Mouse (Mus musculus) layer of hippocampus, adult 2 months (tissue): ENCODE data around the gene Saa3. TPM values are rescaled to one million over a fixed set of nuclear protein-coding genes. Genes with fewer than 3 reads are reported as not detected.
"Not testable (repeated sequence)": the region's sequence is repeated elsewhere in the genome, so short reads cannot be mapped to it uniquely, and the experiment has no call there.

ENCODE experiments used
- DNase-seq, 2 experiments: peaks; one replicate each; pipeline ENCODE4 v3.0.0; 2022; ENCODE audit warnings: low spot score in 2 of 2
- H3K27ac ChIP-seq: fragments of 200-600 bp; 2 replicates; pipeline ENCODE4 v1.8.1; 2022
- H3K4me3 ChIP-seq: fragments of 200-600 bp; 2 replicates; pipeline ENCODE4 v1.8.1; 2022; ENCODE audit warnings: mild to moderate bottlenecking
- CTCF ChIP-seq: fragments of 200-600 bp; conservative IDR thresholded peaks from 2 replicates; pipeline ENCODE4 v1.8.1; 2022; ENCODE audit warnings: antibody characterized with exemption, mild to moderate bottlenecking, moderate library complexity
- long read RNA-seq, 2 experiments: library from polyadenylated mRNA; stranded (forward); transcript quantifications; one replicate each; pipeline ENCODE4 v2.0.0; 2021; ENCODE audit warnings: borderline mapping rate in 2 of 2
- total RNA-seq, 2 experiments: library from RNA; stranded (reverse); gene quantifications; 2 replicates each; pipeline ENCODE4 v1.2.3; 2021

The Saa3 gene
- not detected for total RNA-seq
- long read RNA-seq, experiment 1, result 0 reads
- long read RNA-seq, experiment 2, result 0 reads

DNA sequence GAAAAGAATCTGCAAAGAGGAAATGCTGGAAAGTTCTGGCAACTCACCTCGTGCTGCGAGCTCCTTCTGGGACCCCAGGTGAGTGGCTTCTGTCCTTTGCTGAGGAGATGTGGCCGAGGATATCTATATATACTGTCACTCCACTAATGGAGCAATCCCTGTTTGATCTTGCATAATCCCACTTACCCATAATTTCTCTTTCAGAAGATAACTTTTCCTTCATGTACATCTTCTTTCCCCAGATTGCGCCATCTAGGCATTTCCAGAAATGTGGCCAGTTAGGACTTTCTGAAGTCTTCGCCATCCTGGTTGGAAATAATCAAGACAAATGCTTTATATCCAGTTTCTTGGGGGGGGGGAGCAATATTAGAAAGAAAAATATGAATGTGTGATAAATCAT is at the start of gene Saa3:
Saa3 (minus strand) TSS at position 101 of the 400 bp plus-strand sequence.
- no peak for DNase-seq
- no peak within 1 kb of the TSS for H3K4me3 ChIP-seq
- no peak for TF ChIP-seq CTCF
- no peak within 1 kb of the TSS for H3K27ac ChIP-seq

DNA sequence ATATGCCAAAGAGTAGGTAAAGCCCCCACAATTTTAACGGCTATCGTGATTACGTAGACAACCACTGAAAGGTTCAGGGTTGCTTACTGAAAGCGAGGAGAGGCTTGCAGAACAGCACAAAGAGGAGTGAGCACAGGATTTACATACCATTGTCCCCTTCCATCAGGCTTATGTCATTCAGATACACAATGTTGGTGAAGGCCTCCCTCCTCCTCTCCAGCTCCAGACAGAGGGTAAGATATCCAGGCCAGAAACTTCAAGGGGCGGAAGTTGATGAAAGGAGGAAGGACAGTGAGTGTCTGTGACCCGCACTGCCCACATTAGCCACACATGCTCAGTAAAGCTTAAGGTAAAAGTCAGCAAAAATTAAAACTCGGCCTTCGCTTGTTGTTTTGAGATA is 49.2 kb upstream of the Saa3 start:
- no peak overlapping the region for H3K4me3 ChIP-seq
- H3K27ac ChIP-seq, result no peak overlapping the region
- DNase-seq, result no peak
- no peak for TF ChIP-seq CTCF

DNA sequence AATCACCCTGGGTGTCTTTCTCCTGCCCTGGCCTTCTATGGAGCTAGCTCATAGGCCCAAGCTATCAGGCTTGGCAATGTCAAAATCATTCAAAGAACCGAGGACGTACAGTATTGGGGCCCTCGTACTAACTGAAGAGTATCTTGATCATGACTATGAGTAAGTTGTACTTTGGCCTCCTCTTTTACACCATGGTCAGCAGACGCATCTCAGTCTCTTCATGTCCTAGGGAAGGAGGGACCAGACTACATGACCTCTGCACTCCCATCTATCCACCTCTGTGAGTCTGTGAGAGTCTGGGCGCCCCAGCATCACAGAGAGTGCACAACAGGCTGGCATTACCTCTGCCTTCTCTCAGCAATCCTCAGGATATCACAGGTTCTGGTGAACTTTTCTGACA is 47.1 kb upstream of the Saa3 start:
- DNase-seq, result no peak
- no peak for TF ChIP-seq CTCF
- no peak overlapping the region for H3K4me3 ChIP-seq
- no peak overlapping the region for H3K27ac ChIP-seq

DNA sequence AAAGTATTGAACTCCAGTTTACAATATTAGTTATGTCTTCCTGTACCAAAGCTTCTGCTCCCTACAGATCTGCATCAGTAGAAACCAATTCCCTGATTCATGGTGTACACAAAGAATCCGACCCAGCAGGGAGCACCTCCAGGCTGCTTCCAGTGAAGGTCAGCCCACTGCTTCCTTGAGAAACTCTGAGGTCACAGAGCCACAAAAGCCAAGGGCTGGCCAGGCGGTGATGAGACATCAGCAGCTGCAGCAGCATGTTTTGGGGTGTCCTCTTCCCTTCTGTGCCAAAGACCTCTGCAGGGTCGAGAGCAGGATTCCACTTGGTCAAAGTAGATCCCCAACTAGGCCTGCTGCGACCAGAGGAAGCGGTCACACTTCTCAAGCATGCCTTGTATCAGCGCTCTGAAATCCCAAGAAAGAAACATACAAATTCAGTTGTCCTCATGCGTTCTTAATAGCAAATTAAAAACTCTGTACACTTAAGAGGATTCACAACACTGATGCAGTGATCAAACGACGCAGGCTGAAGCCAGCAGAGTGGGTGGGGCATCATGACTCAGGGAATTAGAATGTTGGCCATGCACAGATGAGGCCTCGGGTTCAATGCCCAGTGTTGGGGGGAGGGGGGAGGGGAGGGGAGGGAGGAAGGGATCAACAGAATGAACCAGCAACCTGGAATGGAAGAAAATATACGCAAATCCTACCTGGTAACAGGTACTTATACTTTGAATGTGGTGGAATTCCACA is 45.7 kb upstream of the Saa3 start:
- TF ChIP-seq CTCF, result no peak
- H3K4me3 ChIP-seq, result no peak overlapping the region
- no peak for DNase-seq
- no peak overlapping the region for H3K27ac ChIP-seq

DNA sequence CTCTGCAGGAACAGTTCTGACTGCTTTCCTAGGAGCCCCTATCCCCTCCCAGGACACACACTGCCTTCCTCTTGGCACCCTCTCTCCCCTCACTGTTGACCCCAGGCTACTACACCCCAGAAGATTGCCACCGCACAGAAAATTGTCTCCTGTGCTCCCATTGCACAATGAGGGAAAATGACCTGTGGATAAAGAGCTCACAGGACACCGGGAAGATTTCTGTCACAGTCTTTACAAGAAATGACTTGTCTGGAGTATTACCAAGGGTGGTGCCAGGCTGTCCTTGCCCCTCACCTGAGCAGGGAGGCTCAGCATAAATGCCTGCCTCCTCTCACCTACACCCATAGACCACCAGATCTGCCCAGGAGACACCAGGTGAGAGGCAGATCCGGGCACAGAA is 36.0 kb upstream of the Saa3 start, which contains the start of gene Saa2:
Saa2 (plus strand) TSS at position 301 of the 400 bp plus-strand sequence.
- Histone ChIP-seq H3K27ac (no peak within 1 kb of the TSS), H3K4me3 (no peak within 1 kb of the TSS)
- no peak for TF ChIP-seq CTCF
- no peak for DNase-seq

DNA sequence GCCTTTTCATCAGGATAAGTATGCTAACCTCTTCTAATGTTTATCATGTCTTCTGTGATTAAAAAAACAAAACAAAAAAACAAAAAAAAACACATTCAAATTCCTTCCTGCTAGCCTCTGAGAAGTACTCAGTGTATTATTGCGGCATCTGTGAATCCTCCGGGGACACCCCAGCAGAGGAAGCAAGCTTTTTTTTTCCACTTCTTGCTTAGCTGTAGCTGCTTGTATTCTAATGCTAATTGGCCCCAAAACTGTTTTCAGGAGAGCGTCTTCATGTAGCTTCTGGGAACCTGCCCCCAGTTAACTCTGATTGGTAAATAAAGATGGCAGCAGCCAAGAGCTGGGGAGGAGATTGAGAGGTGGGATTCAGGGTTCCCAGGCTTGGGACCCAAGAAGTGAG is 33.0 kb upstream of the Saa3 start:
- TF ChIP-seq CTCF, result no peak
- H3K4me3 ChIP-seq, result no peak overlapping the region
- DNase-seq, result no peak

DNA sequence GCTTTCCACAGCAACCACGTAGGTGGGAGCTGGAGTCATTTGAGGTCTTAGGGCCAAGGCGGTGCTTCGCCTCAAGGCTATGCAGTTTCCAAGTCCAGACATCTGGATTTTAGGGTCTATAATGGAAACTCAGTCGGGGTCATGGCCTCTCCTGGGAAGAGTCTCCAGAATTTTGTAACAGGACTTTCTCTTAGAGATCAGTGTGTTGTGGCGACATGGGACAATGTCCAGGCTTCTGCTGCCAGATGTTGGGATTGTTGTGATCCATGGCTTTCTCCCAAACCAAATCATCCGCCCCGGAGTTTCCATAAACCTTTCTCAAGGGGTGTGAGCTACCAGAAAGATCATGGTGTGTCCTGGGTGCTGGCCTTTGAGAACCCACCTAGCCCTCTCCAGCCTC is 30.9 kb upstream of the Saa3 start:
- DNase-seq, result no peak
- TF ChIP-seq CTCF, result no peak
- no peak overlapping the region for H3K4me3 ChIP-seq
- no peak overlapping the region for H3K27ac ChIP-seq

More for the DNA sequence above, 33.0 kb upstream of the Saa3 start:
- H3K27ac ChIP-seq, result no peak overlapping the region

DNA sequence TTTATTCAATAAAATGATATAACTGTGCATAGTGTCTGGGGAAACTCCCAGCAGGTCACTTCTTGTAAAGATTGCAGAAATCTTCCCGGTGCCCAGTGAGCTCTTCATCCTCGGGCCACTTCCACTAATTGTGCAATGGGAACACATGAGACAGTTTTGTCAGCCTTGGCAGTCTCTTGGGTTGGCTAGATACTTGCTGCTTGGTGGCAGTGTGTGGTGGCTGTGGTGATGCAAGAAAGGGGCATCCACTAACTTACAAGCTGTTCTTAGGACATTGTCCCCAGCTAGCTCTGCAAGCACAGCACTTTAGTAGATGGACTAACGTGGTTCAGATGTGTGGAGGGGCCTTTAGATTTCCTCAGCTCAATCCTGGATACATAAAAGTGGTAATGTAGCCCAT is 30.3 kb upstream of the Saa3 start:
- DNase-seq, result no peak
- H3K4me3 ChIP-seq, result no peak overlapping the region
- H3K27ac ChIP-seq, result no peak overlapping the region
- no peak for TF ChIP-seq CTCF

DNA sequence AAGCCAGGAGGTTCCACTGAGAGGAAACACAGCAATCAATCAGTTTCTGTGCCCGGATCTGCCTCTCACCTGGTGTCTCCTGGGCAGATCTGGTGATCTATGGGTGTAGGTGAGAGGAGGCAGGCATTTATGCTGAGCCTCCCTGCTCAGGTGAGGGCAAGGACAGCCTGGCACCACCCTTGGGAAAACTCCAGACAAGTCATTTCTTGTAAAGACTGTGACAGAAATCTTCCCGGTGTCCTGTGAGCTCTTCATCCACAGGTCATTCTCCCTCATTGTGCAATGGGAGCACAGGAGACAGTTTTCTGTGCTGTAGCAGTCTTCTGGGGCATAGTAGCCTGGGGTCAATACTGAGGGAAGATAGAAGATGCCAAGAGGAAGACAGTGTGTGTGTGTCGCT is 27.4 kb upstream of the Saa3 start, which contains the start of gene Saa1:
Saa1 (minus strand) TSS at position 101 of the 400 bp plus-strand sequence.
- DNase-seq, H3K27ac ChIP-seq, H3K4me3 ChIP-seq: not testable (repeated sequence)

DNA sequence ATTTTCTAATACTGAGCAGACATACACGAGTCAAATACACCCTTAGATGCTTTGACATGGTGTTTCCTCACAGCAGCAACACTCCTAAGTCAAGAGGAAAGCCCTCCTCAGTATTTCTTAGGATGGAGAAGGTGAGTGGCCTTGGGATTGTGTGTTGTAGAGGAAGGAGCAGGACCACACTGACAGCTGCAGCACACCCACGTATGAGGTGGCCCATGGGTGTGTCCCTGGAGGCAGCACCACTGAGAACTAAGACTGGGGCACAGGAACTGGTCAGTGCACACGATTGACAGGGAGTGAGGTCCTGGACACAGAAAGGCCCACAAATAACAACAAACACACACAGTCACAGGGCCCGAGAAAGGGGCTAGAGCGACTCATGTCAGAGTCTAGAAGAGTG is 24.5 kb upstream of the Saa3 start:
- H3K4me3 ChIP-seq, DNase-seq, H3K27ac ChIP-seq: not testable (repeated sequence)

DNA sequence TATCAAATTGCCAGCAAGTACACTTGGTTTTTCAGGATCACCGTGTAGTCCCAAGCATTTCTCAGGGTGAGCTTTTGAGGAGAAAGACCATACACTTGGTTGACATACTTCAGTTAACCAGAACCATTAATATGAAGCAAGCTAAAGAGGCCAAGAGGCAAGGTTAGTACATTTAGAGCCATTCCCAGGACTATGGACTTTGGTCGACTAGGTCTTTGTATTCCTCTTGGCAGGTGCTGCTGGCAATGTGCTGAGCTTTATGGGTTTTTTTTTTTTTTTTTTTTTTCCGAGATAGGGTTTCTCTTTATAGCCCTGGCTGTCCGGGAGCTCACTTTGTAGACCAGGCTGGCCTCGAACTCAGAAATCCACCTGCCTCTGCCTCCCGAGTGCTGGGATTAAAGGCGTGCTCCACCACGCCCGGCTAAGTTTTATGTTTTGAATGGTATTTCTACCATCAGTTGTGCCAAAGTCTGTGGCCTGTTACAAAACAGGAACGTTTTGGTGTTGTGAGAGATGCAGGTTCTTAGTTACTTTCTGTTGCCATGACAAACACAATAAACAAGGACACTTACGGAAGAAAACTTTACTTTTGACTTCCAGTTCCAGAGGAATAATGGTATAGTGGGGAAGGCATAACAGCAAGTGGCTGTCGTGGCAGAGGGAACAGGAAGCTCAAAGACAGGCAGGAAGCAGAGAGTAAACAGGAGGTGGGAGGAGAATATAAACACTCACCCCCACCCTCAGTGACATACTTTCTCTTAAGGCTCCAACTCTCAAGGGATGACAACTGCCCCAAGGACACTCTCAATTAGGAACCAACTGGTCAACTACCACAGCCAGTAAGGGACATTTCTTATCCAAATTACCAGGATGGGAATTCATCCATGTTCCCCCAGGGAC is 23.3 kb upstream of the Saa3 start:
- no peak for TF ChIP-seq CTCF
- H3K4me3 ChIP-seq, result no peak overlapping the region
- no peak for DNase-seq
- no peak overlapping the region for H3K27ac ChIP-seq

DNA sequence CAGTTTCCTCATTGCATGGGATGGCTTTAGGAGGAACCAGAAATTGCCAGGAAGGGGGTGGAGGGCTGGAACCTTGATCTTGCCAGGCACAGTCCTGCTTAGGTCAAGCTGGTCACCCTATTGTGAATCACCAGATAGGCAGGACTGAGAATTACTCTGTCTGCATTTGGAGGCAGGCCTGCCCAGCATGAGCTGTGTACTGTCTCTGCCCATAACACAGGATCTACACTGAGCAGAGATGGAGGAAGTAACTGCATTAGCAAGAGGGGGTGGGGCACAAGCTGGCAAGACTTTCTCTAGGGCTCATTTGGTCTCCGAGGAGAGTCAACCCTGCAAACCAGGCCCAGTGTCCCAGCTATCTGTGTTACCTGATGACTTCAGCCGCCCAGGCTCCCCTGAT is 19.5 kb upstream of the Saa3 start:
- no peak for TF ChIP-seq CTCF
- no peak overlapping the region for H3K4me3 ChIP-seq
- no peak for DNase-seq
- no peak overlapping the region for H3K27ac ChIP-seq

DNA sequence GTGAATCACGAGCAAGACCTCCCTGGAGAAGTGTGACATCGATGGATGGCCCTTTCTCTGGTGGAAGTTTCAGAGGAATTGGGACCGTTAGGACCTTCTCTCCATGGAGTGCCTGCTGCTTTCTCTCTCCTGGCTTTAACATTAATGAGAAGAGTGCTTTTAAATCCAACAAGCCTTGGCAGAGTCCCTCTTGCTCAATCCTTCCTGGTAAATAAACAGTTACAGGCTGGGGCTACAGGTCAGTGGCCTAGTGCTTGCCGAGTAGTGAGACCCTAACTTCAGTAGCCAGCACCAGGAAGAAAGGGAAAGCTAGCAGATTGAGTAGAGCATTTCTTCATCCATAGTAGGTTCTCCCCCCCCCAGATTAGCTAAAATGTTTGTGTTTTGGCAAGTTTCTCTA is 17.0 kb upstream of the Saa3 start, which contains the start of gene Saa4:
Saa4 (minus strand) TSS at position 146 of the 400 bp plus-strand sequence.
- no peak for TF ChIP-seq CTCF
- H3K4me3 ChIP-seq, result no peak within 1 kb of the TSS
- no peak within 1 kb of the TSS for H3K27ac ChIP-seq
- no peak for DNase-seq
